Mouse (Mus musculus) lung, postnatal 36 days (tissue): ENCODE results near the gene Zbtb33.
A peak's percentile ranks its signal among the peaks of the same experiment; 100 is the strongest.

Experiments
- DNase-seq: peaks from one replicate; pipeline ENCODE4 v3.0.0; 2022; ENCODE audit warnings: mixed read lengths

Zbtb33 gene

GRCm38 (mm10) chrX:38189552-38190457, at the start of gene Zbtb33:
Zbtb33 (plus strand) TSS chrX:38189793.
- peak; percentile 89 for DNase-seq

GRCm38 (mm10) chrX:38159097-38159496, 30.5 kb upstream of the Zbtb33 start:
- no peak for DNase-seq

GRCm38 (mm10) chrX:38165315-38165714, 24.3 kb upstream of the Zbtb33 start:
- no peak for DNase-seq

- no peak for DNase-seq
These were observed 23.5 kb upstream of the Zbtb33 start for GRCm38 (mm10) chrX:38166064-38166463.

- DNase-seq = no peak
These were observed 23.0 kb upstream of the Zbtb33 start for GRCm38 (mm10) chrX:38166592-38166991.

GRCm38 (mm10) chrX:38179891-38180310, 9.7 kb upstream of the Zbtb33 start:
- DNase-seq = peak; percentile 72

- peak; percentile 12 for DNase-seq
These were observed 8.7 kb upstream of the Zbtb33 start for GRCm38 (mm10) chrX:38180656-38181607.

- DNase-seq = peak; percentile 66
These were observed 7.9 kb upstream of the Zbtb33 start for GRCm38 (mm10) chrX:38181608-38182258.

- no peak for DNase-seq
These were observed 4.1 kb upstream of the Zbtb33 start for GRCm38 (mm10) chrX:38185520-38185919.

- DNase-seq = no peak
These were observed 818 bp downstream of the Zbtb33 start for GRCm38 (mm10) chrX:38190458-38190764.

- DNase-seq = peak; percentile 19
These were observed 12.2 kb downstream of the Zbtb33 start for GRCm38 (mm10) chrX:38201816-38202215.

- DNase-seq = no peak
These were observed 17.8 kb downstream of the Zbtb33 start for GRCm38 (mm10) chrX:38207392-38207791.

GRCm38 (mm10) chrX:38216986-38217675, 27.5 kb downstream of the Zbtb33 start:
- peak; percentile 6 for DNase-seq

- DNase-seq = no peak
These were observed 28.0 kb downstream of the Zbtb33 start for GRCm38 (mm10) chrX:38217676-38217991.

- no peak for DNase-seq
These were observed 33.2 kb downstream of the Zbtb33 start for GRCm38 (mm10) chrX:38222757-38223156.

GRCm38 (mm10) chrX:38229888-38230287, 40.3 kb downstream of the Zbtb33 start:
- no peak for DNase-seq

- DNase-seq = peak; percentile 52
These were observed 48.1 kb downstream of the Zbtb33 start for GRCm38 (mm10) chrX:38237731-38238130.
